Mouse (Mus musculus): ENCODE measurements around the gene Ybx2. TPM values are rescaled to one million over a fixed set of nuclear protein-coding genes. Genes with fewer than 3 reads are reported as not detected.
"Not testable (repeated sequence)": the region's sequence is repeated elsewhere in the genome, so short reads cannot be mapped to it uniquely, and the experiment has no call there.

The Ybx2 gene
- polyA plus RNA-seq, 1 experiment from 2014 or later: 6.2 TPM

GRCm38 (mm10) chr11:69913554-69914371 is 21.8 kb upstream of the Ybx2 start, which contains the start of gene Gps2:
TSS of gene Gps2 (plus strand) at chr11:69913888.
- Histone ChIP-seq H3K27ac (ENCODE audit: low read depth, low read length) (peak within 1 kb of the TSS; percentile 88), H3K4me3 (ENCODE audit: low read length) (peak within 1 kb of the TSS; percentile 86), H3K27me3 (replicated peaks; ENCODE audit: control insufficient read depth, insufficient read depth, low read length) (no peaks in the 10 kb centered on the region), H3K4me1 (ENCODE audit: control insufficient read depth, insufficient read depth, low read depth, low read length) (peaks cover 23% of the 10 kb centered on the region), H3K9ac (ENCODE audit: low read depth, low read length) (peak within 1 kb of the TSS; percentile 89), H3K4me2 (ENCODE audit: low read length) (peak within 1 kb of the TSS; percentile 99), H3K36me3 (ENCODE audit: control insufficient read depth, insufficient read depth, low read length) (peaks cover 69% of the 10 kb centered on the region), H3K9me3 (ENCODE audit: control insufficient read depth, low read length) (no peaks in the 10 kb centered on the region)
- WGBS: 2% methylated on average over 60 of the region's 61 CpGs
- peak; percentile 92 for ATAC-seq

DNA sequence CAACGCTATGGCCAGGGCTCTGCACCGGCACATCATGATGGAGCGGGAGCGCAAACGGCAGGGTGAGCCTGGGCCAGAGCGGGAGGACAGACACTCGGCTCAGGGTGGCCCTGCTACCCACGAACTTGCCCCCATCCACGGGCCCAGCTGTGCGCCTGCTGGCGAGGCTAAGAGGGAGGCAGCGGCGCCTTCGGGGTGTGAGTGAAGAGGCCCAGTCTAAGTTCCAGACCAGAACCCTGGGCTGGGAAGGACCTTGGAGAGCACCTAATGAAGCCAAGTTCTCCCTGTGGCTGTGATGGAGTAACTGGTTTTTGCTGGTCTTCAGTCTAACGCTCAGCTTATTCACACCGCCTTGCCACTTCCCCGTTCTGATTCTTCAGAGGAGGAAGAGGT is 21.2 kb upstream of the Ybx2 start:
- Histone ChIP-seq H3K27me3 (replicated peaks; ENCODE audit: control insufficient read depth, insufficient read depth, low read length) (no peaks in the 10 kb centered on the region), H3K4me3 (ENCODE audit: low read length) (peak overlapping the region; percentile 86), H3K4me2 (ENCODE audit: low read length) (peak overlapping the region; percentile 99), H3K9ac (ENCODE audit: low read depth, low read length) (peak overlapping the region; percentile 89), H3K27ac (ENCODE audit: low read depth, low read length) (peak overlapping the region; percentile 88), H3K9me3 (ENCODE audit: control insufficient read depth, low read length) (no peaks in the 10 kb centered on the region), H3K4me1 (ENCODE audit: control insufficient read depth, insufficient read depth, low read depth, low read length) (peaks cover 28% of the 10 kb centered on the region), H3K36me3 (ENCODE audit: control insufficient read depth, insufficient read depth, low read length) (peaks cover 63% of the 10 kb centered on the region)
- 2% methylated on average over 16 of the region's 17 CpGs for WGBS
- no peak for ATAC-seq

- Histone ChIP-seq H3K27me3 (replicated peaks; ENCODE audit: control insufficient read depth, insufficient read depth, low read length) (no peaks in the 10 kb centered on the region), H3K4me1 (ENCODE audit: control insufficient read depth, insufficient read depth, low read depth, low read length) (peaks cover 33% of the 10 kb centered on the region), H3K36me3 (ENCODE audit: control insufficient read depth, insufficient read depth, low read length) (peaks cover 57% of the 10 kb centered on the region), H3K4me2 (ENCODE audit: low read length) (peak overlapping the region; percentile 99), H3K9me3 (ENCODE audit: control insufficient read depth, low read length) (no peaks in the 10 kb centered on the region), H3K4me3 (ENCODE audit: low read length) (peak overlapping the region; percentile 86), H3K9ac (ENCODE audit: low read depth, low read length) (no peak overlapping the region; the same call in 1 of the 2 replicates), H3K27ac (ENCODE audit: low read depth, low read length) (no peak overlapping the region)
- 33% methylated on average over 9 of the region's 9 CpGs for WGBS
- no peak for ATAC-seq
Observed at GRCm38 (mm10) chr11:69914917-69915430, 20.6 kb upstream of the Ybx2 start.

- ATAC-seq: no peak
- Histone ChIP-seq H3K36me3 (ENCODE audit: control insufficient read depth, insufficient read depth, low read length) (peaks cover 47% of the 10 kb centered on the region), H3K27ac (ENCODE audit: low read depth, low read length) (no peak overlapping the region), H3K4me1 (ENCODE audit: control insufficient read depth, insufficient read depth, low read depth, low read length) (peaks cover 36% of the 10 kb centered on the region), H3K27me3 (replicated peaks; ENCODE audit: control insufficient read depth, insufficient read depth, low read length) (no peaks in the 10 kb centered on the region), H3K4me2 (ENCODE audit: low read length) (no peak overlapping the region), H3K9me3 (ENCODE audit: control insufficient read depth, low read length) (no peaks in the 10 kb centered on the region), H3K4me3 (ENCODE audit: low read length) (no peak overlapping the region), H3K9ac (ENCODE audit: low read depth, low read length) (no peak overlapping the region)
- WGBS: 77% methylated on average over 5 of the region's 5 CpGs
Observed at GRCm38 (mm10) chr11:69915667-69916627, 19.6 kb upstream of the Ybx2 start.

DNA sequence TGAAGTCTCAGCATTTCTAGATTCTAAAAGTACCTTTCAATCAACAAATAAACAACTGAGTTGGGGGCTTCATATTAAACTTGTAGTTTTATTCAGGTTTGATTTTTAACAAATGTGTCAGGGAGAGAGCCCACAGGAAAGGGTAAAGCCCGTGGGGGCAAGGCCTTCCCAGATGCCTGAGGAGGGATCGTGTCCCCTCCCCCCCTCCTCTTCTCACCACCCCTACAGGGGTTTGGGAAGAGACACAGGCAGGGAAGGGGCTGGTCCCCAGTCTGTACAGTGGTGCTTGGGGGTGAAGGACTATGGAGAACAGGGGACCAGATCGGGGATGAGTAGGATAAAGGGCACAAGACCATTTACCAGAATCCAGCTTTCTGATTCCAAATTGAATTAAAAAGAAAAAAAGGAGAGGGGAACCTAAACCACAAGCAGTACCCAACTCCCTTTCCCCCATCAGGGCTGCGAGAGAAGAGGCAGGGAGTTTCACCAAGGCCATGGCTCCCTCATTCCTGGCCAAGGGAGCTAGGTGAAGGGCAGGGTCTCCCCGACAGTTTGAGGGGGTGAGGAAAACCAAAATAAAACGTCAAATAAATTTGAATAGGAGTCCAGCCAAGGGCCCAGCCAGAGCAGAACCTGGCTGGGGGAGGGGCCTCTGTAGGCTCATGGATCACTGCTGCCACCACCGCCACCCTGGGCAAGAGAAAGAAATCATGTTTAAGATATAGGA is 18.8 kb upstream of the Ybx2 start:
- Histone ChIP-seq H3K36me3 (ENCODE audit: control insufficient read depth, insufficient read depth, low read length) (peaks cover 39% of the 10 kb centered on the region), H3K4me1 (ENCODE audit: control insufficient read depth, insufficient read depth, low read depth, low read length) (peaks cover 36% of the 10 kb centered on the region)
- not testable (repeated sequence) for H3K4me2 ChIP-seq (ENCODE audit: low read length); ATAC-seq; H3K27ac ChIP-seq (ENCODE audit: low read depth, low read length); H3K4me3 ChIP-seq (ENCODE audit: low read length); H3K9ac ChIP-seq (ENCODE audit: low read depth, low read length); H3K9me3 ChIP-seq (ENCODE audit: control insufficient read depth, low read length); H3K27me3 ChIP-seq (replicated peaks; ENCODE audit: control insufficient read depth, insufficient read depth, low read length)
- 68% methylated on average over 7 of the region's 7 CpGs for WGBS

DNA sequence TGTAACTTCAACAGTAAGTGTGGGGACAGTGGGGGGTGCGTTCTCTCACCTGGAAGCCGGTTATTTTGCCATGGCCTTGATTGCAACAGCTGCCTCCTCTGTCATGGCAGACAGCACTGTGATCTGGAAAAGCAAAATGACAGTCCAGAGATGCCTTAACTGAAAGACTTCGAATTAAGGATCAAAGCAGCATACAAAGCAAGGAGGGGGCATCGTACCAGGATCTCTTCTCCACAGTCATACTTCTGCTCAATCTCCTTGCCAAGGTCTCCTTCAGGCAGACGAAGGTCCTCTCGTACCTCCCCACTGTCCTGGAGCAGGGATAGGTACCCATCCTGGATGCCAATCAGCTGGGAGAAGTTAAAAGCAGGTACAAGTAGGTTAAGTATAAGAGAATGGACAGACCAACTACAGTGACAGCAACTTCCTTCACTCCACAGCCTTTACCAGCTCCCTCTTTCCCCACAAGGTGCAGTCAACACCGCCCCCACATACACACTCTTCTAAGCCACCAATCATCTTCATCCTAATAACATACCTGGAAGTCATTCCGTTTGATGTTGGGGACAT is 18.1 kb upstream of the Ybx2 start:
- Histone ChIP-seq H3K9me3 (ENCODE audit: control insufficient read depth, low read length) (no peaks in the 10 kb centered on the region), H3K36me3 (ENCODE audit: control insufficient read depth, insufficient read depth, low read length) (peaks cover 32% of the 10 kb centered on the region), H3K4me1 (ENCODE audit: control insufficient read depth, insufficient read depth, low read depth, low read length) (peaks cover 39% of the 10 kb centered on the region), H3K27ac (ENCODE audit: low read depth, low read length) (no peak overlapping the region), H3K4me2 (ENCODE audit: low read length) (no peak overlapping the region), H3K4me3 (ENCODE audit: low read length) (no peak overlapping the region), H3K27me3 (replicated peaks; ENCODE audit: control insufficient read depth, insufficient read depth, low read length) (no peaks in the 10 kb centered on the region), H3K9ac (ENCODE audit: low read depth, low read length) (no peak overlapping the region)
- WGBS: 92% methylated on average over 8 of the region's 8 CpGs
- ATAC-seq: no peak

GRCm38 (mm10) chr11:69918118-69918517 is 17.5 kb upstream of the Ybx2 start:
- whole genome bisulfite sequencing: 86% methylated on average over 5 of the region's 5 CpGs
- ATAC-seq: no peak
- no peak overlapping the region for H3K4me3 ChIP-seq (ENCODE audit: low read length)
- peaks cover 39% of the 10 kb centered on the region for H3K4me1 ChIP-seq (ENCODE audit: control insufficient read depth, insufficient read depth, low read depth, low read length)
- H3K9me3 ChIP-seq (ENCODE audit: control insufficient read depth, low read length): no peaks in the 10 kb centered on the region
- H3K36me3 ChIP-seq (ENCODE audit: control insufficient read depth, insufficient read depth, low read length): peaks cover 30% of the 10 kb centered on the region
- H3K27me3 ChIP-seq (replicated peaks; ENCODE audit: control insufficient read depth, insufficient read depth, low read length): no peaks in the 10 kb centered on the region
- H3K27ac ChIP-seq (ENCODE audit: low read depth, low read length): no peak overlapping the region
- H3K4me2 ChIP-seq (ENCODE audit: low read length): no peak overlapping the region
- no peak overlapping the region for H3K9ac ChIP-seq (ENCODE audit: low read depth, low read length)

GRCm38 (mm10) chr11:69919053-69919452 is 16.5 kb upstream of the Ybx2 start:
- Histone ChIP-seq H3K36me3 (ENCODE audit: control insufficient read depth, insufficient read depth, low read length) (peaks cover 29% of the 10 kb centered on the region), H3K4me2 (ENCODE audit: low read length) (peak overlapping the region; percentile 83), H3K27ac (ENCODE audit: low read depth, low read length) (no peak overlapping the region), H3K4me3 (ENCODE audit: low read length) (no peak overlapping the region; the same call in 1 of the 2 replicates), H3K4me1 (ENCODE audit: control insufficient read depth, insufficient read depth, low read depth, low read length) (peaks cover 34% of the 10 kb centered on the region), H3K9me3 (ENCODE audit: control insufficient read depth, low read length) (no peaks in the 10 kb centered on the region), H3K9ac (ENCODE audit: low read depth, low read length) (no peak overlapping the region), H3K27me3 (replicated peaks; ENCODE audit: control insufficient read depth, insufficient read depth, low read length) (no peaks in the 10 kb centered on the region)
- WGBS: 86% methylated on average over 9 of the region's 9 CpGs
- no peak for ATAC-seq
